9 mouse cellular contexts compared by ENCODE assay signal in the genomic region with DNA sequence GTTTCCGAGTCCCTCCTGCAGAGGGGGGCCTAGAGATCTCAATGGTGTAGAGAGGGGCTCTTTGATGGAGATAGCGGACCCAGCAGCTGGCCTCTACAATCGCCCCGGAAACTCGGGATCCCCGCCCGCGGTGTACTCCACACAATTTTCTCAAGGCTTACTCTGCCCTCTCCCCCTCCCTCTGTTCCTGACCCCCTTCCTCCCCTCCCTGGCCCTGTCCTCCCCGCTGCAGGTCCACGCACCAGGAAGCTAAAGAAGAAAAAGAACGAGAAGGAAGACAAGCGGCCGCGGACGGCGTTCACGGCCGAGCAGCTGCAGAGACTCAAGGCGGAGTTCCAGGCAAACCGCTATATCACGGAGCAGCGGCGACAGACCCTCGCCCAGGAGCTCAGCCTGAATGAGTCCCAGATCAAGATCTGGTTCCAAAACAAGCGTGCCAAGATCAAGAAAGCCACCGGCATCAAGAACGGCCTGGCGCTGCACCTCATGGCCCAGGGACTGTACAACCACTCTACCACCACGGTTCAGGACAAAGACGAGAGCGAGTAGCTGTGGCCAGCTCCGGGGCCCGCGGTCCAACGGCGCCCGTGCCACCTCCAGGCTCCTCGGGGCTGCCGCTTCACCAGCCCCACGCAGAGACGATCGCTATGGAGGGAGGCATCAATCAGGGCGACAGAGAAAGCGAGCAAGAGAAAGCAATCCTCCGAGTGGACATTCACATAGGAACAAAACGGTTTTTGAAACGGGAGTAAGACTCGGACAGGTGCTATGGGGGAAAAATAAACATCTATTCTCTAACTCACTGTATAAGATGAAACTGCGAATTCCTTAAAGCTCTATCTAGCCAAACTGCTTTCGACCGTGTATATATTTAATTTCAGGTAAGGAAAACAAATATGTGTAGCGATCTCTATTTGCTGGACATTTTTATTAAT. TPM values are rescaled to one million over a fixed set of nuclear protein-coding genes. Genes with fewer than 3 reads are reported as not detected.
DNase-seq lines count a peak whose midpoint lies in the region; ATAC-seq lines count a peak whose summit lies in the region.
"Had no signal": no experiment of that assay in that cellular context is flagged by ENCODE, and none has a peak within 500 bp of the region (broad histone marks: within the 10 kb centered on the region; RNA-seq: fewer than 3 reads in every experiment).

No protein-coding gene starts in this region.

- H3K36me3 ChIP-seq in heart, embryonic 10.5 days = no peaks in the 10 kb centered on the region

- 1% methylated on average over 52 of the region's 52 CpGs for WGBS in heart, embryonic 10.5 days

- peak; percentile 30; the same call in 1 of the 2 replicates for ATAC-seq in megakaryocyte progenitor cell, adult 5-6 weeks (replicated peaks; ENCODE audit: poor library complexity)
- ATAC-seq: Patski had no signal

- intact Hi-C loops in heart, postnatal 14 days (cut with DNase I) = loop anchor here (5.0 kb wide), 1 partner anchor 150 kb away; no protein-coding TSS in a partner anchor

- H3K27me3 ChIP-seq in heart, embryonic 10.5 days (ENCODE audit: insufficient read depth, poor library complexity, severe bottlenecking) = peaks cover 94% of the 10 kb centered on the region

- H3K4me1 ChIP-seq in heart, embryonic 10.5 days = peaks cover 18% of the 10 kb centered on the region
- H3K4me1 ChIP-seq in brown adipose tissue, adult 24 weeks (ENCODE audit: control insufficient read depth, insufficient read depth, insufficient read length, low read length) = no peaks in the 10 kb centered on the region

- DNase-seq in heart, embryonic 10.5 days (ENCODE audit: low spot score) = no peak
- DNase-seq in heart, adult 11 months = no peak
- DNase-seq in heart, postnatal 14 days = peak; percentile 18 to 23
- DNase-seq in layer of hippocampus, postnatal 25 days (ENCODE audit: extremely low spot score in 1 of 2, low spot score in 1 of 2) = no peak
- DNase-seq in left cerebral cortex, adult 11 months (ENCODE audit: low spot score) = no peak
- DNase-seq in MN1 (ENCODE audit: low spot score) = no peak

- no peaks in the 10 kb centered on the region for H3K9me3 ChIP-seq in heart, embryonic 10.5 days

- no peak overlapping the region for H3K27ac ChIP-seq in heart, embryonic 10.5 days
- H3K27ac ChIP-seq in brown adipose tissue, adult 24 weeks (replicated peaks; ENCODE audit: low read depth, low read length) = no peak overlapping the region

- peak overlapping the region; percentile 25 for H3K4me3 ChIP-seq in heart, embryonic 10.5 days
- peak overlapping the region; percentile 47 for H3K4me3 ChIP-seq in brown adipose tissue, adult 24 weeks (ENCODE audit: insufficient read depth, low read depth, low read length)

RNA-seq across cellular contexts. Expression of a gene that starts 4.7 kb away (rescaled TPM):
- 0.57 TPM in 1 of 2 replicates, not detected in the other for polyA plus RNA-seq in heart, embryonic 10.5 days (2016; fragmentation: Nextera tagmentation; extraction: Ambion mirVana)
- 0.58 and 0.91 TPM in 2 replicates for polyA plus RNA-seq in brown adipose tissue, adult 24 weeks (2012; ENCODE audit: insufficient read depth, insufficient read length, missing spikeins)
- not detected for total RNA-seq in heart, postnatal 14 days (2021)
- not detected in 2 replicates for total RNA-seq in megakaryocyte progenitor cell, adult 5-6 weeks (2015)
- total RNA-seq in megakaryocyte progenitor cell, adult 5-6 weeks (2017) = not detected in 2 replicates
- under 1 TPM in 1 of 2 experiments, not detected in 1; 0.14 TPM for total RNA-seq in layer of hippocampus, postnatal 25 days (2021)
- polyA plus RNA-seq: Patski had no signal

Comparison
In these comparisons a context has a peak if more than half of its experiments do, and no peak if none do; other contexts are left out.
1. DNase-seq: peak in heart, postnatal 14 days (2 of 2); none in heart, embryonic 10.5 days (single experiment), heart, adult 11 months (single experiment), layer of hippocampus, postnatal 25 days (0 of 2), left cerebral cortex, adult 11 months (single experiment) and MN1 (single experiment).